Mouse (Mus musculus) hindbrain, embryonic 14.5 days (tissue): ENCODE data around the gene Thumpd3. TPM values are rescaled to one million over a fixed set of nuclear protein-coding genes. Genes with fewer than 3 reads are reported as not detected.

Experiments
- polyA plus RNA-seq: library from polyadenylated mRNA; unstranded; fragments of >200 nt; fragmentation: Nextera tagmentation; extraction: Ambion mirVana; gene quantifications from 2 replicates; pipeline ENCODE4 v1.2.1, GENCODE M21; 2014

Thumpd3 gene
- polyA plus RNA-seq, 1 experiment from 2014 or later, result 45.5 TPM

Other genes starting within 250 kb of the Thumpd3 start
- gene Srgap3, start 99.0 kb upstream of the Thumpd3 start, polyA plus RNA-seq, result 49.9 and 50.7 TPM in 2 replicates
- 53.3 and 58.7 TPM in 2 replicates for gene Setd5, start 31.1 kb downstream of the Thumpd3 start, polyA plus RNA-seq
- 19.9 and 21.1 TPM in 2 replicates for gene Lhfpl4, start 149.2 kb downstream of the Thumpd3 start, polyA plus RNA-seq
- 36.3 and 36.7 TPM in 2 replicates for gene Mtmr14, start 191.6 kb downstream of the Thumpd3 start, polyA plus RNA-seq
- 2.4 and 5.0 TPM in 2 replicates for gene Cpne9, start 236.1 kb downstream of the Thumpd3 start, polyA plus RNA-seq